Mouse (Mus musculus): Measurements from ENCODE around the gene Gm49486.

DNA sequence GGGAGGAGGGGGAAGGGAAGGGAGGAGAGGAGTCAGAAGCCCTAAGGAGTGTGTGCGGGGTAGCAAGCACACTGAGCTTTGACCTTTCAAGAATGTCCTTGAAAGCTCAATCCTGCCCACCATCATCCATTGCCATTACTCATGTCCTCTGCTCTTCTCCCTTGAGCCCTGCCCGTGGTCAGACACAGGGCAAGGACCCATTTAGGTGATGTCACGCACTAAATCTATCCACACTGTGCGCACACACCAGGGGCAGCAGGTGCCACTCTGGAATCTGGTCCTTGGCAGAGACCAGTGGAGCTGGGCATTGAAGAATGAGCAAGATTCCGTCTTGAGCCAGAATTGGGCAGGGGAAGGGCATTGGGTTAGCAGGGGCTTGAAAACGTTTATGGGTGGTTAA is 21.0 kb upstream of the Gm49486 start:
- TF ChIP-seq TAL1 (IDR thresholded peaks at IDR 0.05; ENCODE audit: low read length) (no peak), GATA1 (IDR thresholded peaks at IDR 0.05; ENCODE audit: low read length) (no peak)
